Mouse (Mus musculus) C2C12 (cell line): ENCODE measurements around the gene Angptl6. TPM values are rescaled to one million over a fixed set of nuclear protein-coding genes. Genes with fewer than 3 reads are reported as not detected.

ENCODE experiments used
- H3K27me3 ChIP-seq: one replicate; pipeline ENCODE4 v1.6.1; 2011; ENCODE audit not compliant: control insufficient read depth, insufficient read depth, insufficient read length
- H3K36me3 ChIP-seq: one replicate; pipeline ENCODE4 v1.6.1; 2011; ENCODE audit not compliant: control insufficient read depth, insufficient read depth
- H3K4me3 ChIP-seq: one replicate; pipeline ENCODE4 v1.5.1; 2011; ENCODE audit warnings: mild to moderate bottlenecking, control low read depth; ENCODE audit not compliant: poor library complexity, insufficient read depth, severe bottlenecking
- H3K79me2 ChIP-seq: one replicate; pipeline ENCODE4 v1.6.1; 2011; ENCODE audit not compliant: control insufficient read depth, insufficient read depth
- H3K79me3 ChIP-seq: one replicate; pipeline ENCODE4 v1.6.1; 2011; ENCODE audit warnings: low read depth, control low read depth
- H3ac ChIP-seq: one replicate; pipeline ENCODE3; 2011; ENCODE audit warnings: low read depth; ENCODE audit not compliant: control insufficient read depth, insufficient read length
- CEBPB ChIP-seq: IDR thresholded peaks from one replicate; pipeline ENCODE4 v1.6.1; 2011; ENCODE audit warnings: low read depth, mild to moderate bottlenecking, control low read depth, moderate library complexity
- CTCF ChIP-seq: IDR thresholded peaks from one replicate; pipeline ENCODE4 v1.5.1; 2011; ENCODE audit not compliant: control insufficient read depth, insufficient read depth, insufficient read length
- FOSL1 ChIP-seq: IDR thresholded peaks from one replicate; pipeline ENCODE4 v1.8.0; 2011; ENCODE audit warnings: mild to moderate bottlenecking, low read length; ENCODE audit not compliant: poor library complexity, insufficient read depth, severe bottlenecking
- MAX ChIP-seq: IDR thresholded peaks from one replicate; pipeline ENCODE4 v1.6.1; 2011; ENCODE audit warnings: mild to moderate bottlenecking, control low read depth
- MYOD1 ChIP-seq: IDR thresholded peaks from one replicate; pipeline ENCODE4 v1.6.1; 2011; ENCODE audit warnings: low read depth; ENCODE audit not compliant: control insufficient read depth, insufficient read length
- MYOG ChIP-seq: IDR thresholded peaks from one replicate; pipeline ENCODE4 v1.6.1; 2011; ENCODE audit not compliant: control insufficient read depth, insufficient read length; ENCODE audit errors: extremely low read depth
- USF1 ChIP-seq: IDR thresholded peaks from one replicate; pipeline ENCODE4 v1.6.1; 2011; ENCODE audit warnings: low read depth, mild to moderate bottlenecking, control low read depth, moderate library complexity
- long read RNA-seq, 2 experiments: library from polyadenylated mRNA; unstranded; transcript quantifications; one replicate each; pipeline ENCODE4 v2.0.0; 2019 to 2020
- polyA plus RNA-seq: library from polyadenylated mRNA; unstranded; fragments of >200 nt; fragmentation: generic; extraction: Trizol; gene quantifications from one replicate; pipeline ENCODE4 v1.2.1, GENCODE M21; 2012; ENCODE audit warnings: missing spikeins

Angptl6 gene
- polyA plus RNA-seq: 0.92 TPM
- long read RNA-seq, experiment 1, partial matches to known transcripts: 5 of 6 reads
- long read RNA-seq, experiment 1, other reads (novel, unspliced or antisense): 1 of 6 reads
- long read RNA-seq, experiment 2, partial matches to known transcripts: 0 of 2 reads
- long read RNA-seq, experiment 2, other reads (novel, unspliced or antisense): 2 of 2 reads

- H3K79me3 ChIP-seq: no peaks in the 10 kb centered on the region
- TF ChIP-seq MAX: no peak
- no peak for TF ChIP-seq CTCF
- TF ChIP-seq MYOG: no peak
- TF ChIP-seq MYOD1: no peak
- no peak for TF ChIP-seq USF1
- no peak for TF ChIP-seq FOSL1
- TF ChIP-seq CEBPB: no peak
- H3ac ChIP-seq: peak within 1 kb of the TSS; percentile 22
Observed at GRCm38 (mm10) chr9:20879097-20879792, at the start of gene Angptl6. Gene Angptl6, minus strand, starts transcription at chr9:20879727.

GRCm38 (mm10) chr9:20923258-20923657, 43.7 kb upstream of the Angptl6 start:
- H3K36me3 ChIP-seq: peaks cover 91% of the 10 kb centered on the region
- TF ChIP-seq CEBPB (no peak), MYOG (no peak), MYOD1 (no peak), USF1 (no peak), FOSL1 (no peak), MAX (no peak), CTCF (no peak)
- no peak overlapping the region for H3ac ChIP-seq
- H3K79me2 ChIP-seq: no peaks in the 10 kb centered on the region
- no peaks in the 10 kb centered on the region for H3K79me3 ChIP-seq
- no peak overlapping the region for H3K4me3 ChIP-seq
- H3K27me3 ChIP-seq: no peaks in the 10 kb centered on the region

More at GRCm38 (mm10) chr9:20879097-20879792, at the start of gene Angptl6:
- Histone ChIP-seq H3K79me2 (no peaks in the 10 kb centered on the region), H3K4me3 (peak within 1 kb of the TSS; percentile 18), H3K36me3 (no peaks in the 10 kb centered on the region), H3K27me3 (no peaks in the 10 kb centered on the region)

- Histone ChIP-seq H3K79me2 (no peaks in the 10 kb centered on the region), H3K27me3 (no peaks in the 10 kb centered on the region), H3K4me3 (no peak overlapping the region), H3K36me3 (peaks cover 98% of the 10 kb centered on the region), H3ac (no peak overlapping the region), H3K79me3 (no peaks in the 10 kb centered on the region)
- TF ChIP-seq CTCF (peak; percentile 15), FOSL1 (no peak), USF1 (no peak), MYOD1 (no peak), MAX (no peak)
Observed at GRCm38 (mm10) chr9:20916160-20916559, 36.6 kb upstream of the Angptl6 start.

DNA sequence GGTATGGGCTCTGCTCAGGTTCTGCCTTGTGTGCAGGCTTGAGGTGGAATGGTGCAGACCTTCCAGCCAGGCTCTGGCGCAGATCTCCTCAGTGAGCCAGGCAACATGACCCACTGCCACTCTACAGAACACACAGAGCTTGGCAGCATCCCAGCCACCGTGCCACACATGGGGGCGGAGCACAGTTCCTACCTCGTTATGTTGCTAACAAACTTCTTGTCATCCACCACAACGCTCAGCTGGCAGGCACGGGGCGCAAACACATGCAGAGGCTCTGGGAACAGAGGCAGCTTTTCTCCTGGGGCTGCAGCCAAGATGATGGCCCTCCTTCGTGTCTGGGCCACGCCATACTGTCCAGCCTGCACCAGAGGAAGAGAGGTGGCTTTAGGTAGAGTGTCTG, 30.4 kb upstream of the Angptl6 start:
- H3K27me3 ChIP-seq: no peaks in the 10 kb centered on the region
- H3K4me3 ChIP-seq: no peak overlapping the region
- H3ac ChIP-seq: no peak overlapping the region
- TF ChIP-seq CEBPB: no peak
- TF ChIP-seq USF1: no peak
- TF ChIP-seq FOSL1: no peak
- no peak for TF ChIP-seq MYOG
- no peak for TF ChIP-seq CTCF
- no peak for TF ChIP-seq MAX
- TF ChIP-seq MYOD1: no peak
- no peaks in the 10 kb centered on the region for H3K79me3 ChIP-seq
- H3K79me2 ChIP-seq: no peaks in the 10 kb centered on the region
- H3K36me3 ChIP-seq: peaks cover 94% of the 10 kb centered on the region

GRCm38 (mm10) chr9:20902174-20902491, 22.6 kb upstream of the Angptl6 start:
- H3K79me3 ChIP-seq: peaks cover 10% of the 10 kb centered on the region
- no peak overlapping the region for H3K4me3 ChIP-seq

More at GRCm38 (mm10) chr9:20902174-20902491, 22.6 kb upstream of the Angptl6 start:
- Histone ChIP-seq H3K79me2 (peaks cover 13% of the 10 kb centered on the region), H3K36me3 (peaks cover 27% of the 10 kb centered on the region), H3ac (no peak overlapping the region), H3K27me3 (no peaks in the 10 kb centered on the region)
- TF ChIP-seq MAX: no peak
- TF ChIP-seq MYOD1: no peak
- TF ChIP-seq FOSL1: no peak
- no peak for TF ChIP-seq USF1
- TF ChIP-seq CTCF: no peak
- TF ChIP-seq CEBPB: no peak
- no peak for TF ChIP-seq MYOG
